Mouse (Mus musculus) heart, postnatal 0 days (tissue): ENCODE measurements around the gene Hjurp. TPM values are rescaled to one million over a fixed set of nuclear protein-coding genes. Genes with fewer than 3 reads are reported as not detected.

ENCODE experiments used
- ATAC-seq: fragments of 200-750 bp; cut with Nextera tagmentation; 2 replicates; pipeline ENCODE4 v1.8.0; 2017; ENCODE audit warnings: low read depth, moderate number of reproducible peaks, moderate library complexity; ENCODE audit not compliant: insufficient read depth
- DNase-seq: peaks from one replicate; pipeline ENCODE4 v3.0.0-alpha.2; 2016; ENCODE audit warnings: low spot score
- H3K27ac ChIP-seq: fragments of 300-500 bp; sonication (generic); 2 replicates; pipeline ENCODE4 v1.5.1; 2014; ENCODE audit warnings: low read depth, mild to moderate bottlenecking
- H3K27me3 ChIP-seq: fragments of 300-500 bp; sonication (generic); 2 replicates; pipeline ENCODE4 v1.6.1; 2014; ENCODE audit warnings: low read length, mixed read lengths; ENCODE audit not compliant: control insufficient read depth, insufficient read depth
- H3K36me3 ChIP-seq: fragments of 300-500 bp; sonication (generic); replicated peaks from 2 replicates; pipeline ENCODE4 v1.6.1; 2014; ENCODE audit warnings: low read length, mixed read lengths; ENCODE audit not compliant: control insufficient read depth, insufficient read depth
- H3K4me1 ChIP-seq: fragments of 300-500 bp; sonication (generic); 2 replicates; pipeline ENCODE4 v1.6.1; 2014; ENCODE audit warnings: antibody characterized with exemption; ENCODE audit not compliant: control insufficient read depth, insufficient read depth
- H3K4me2 ChIP-seq: fragments of 300-500 bp; sonication (generic); 2 replicates; pipeline ENCODE4 v1.6.1; 2014; ENCODE audit warnings: low read depth, mild to moderate bottlenecking, low read length, moderate library complexity
- H3K4me3 ChIP-seq: fragments of 300-500 bp; sonication (generic); 2 replicates; pipeline ENCODE4 v1.5.1; 2014; ENCODE audit warnings: low read depth, low read length
- H3K9ac ChIP-seq: fragments of 300-500 bp; sonication (generic); replicated peaks from 2 replicates; pipeline ENCODE4 v1.6.1; 2014; ENCODE audit warnings: low read depth, low read length, mixed read lengths
- H3K9me3 ChIP-seq: fragments of 300-500 bp; sonication (generic); replicated peaks from 2 replicates; pipeline ENCODE4 v1.6.1; 2016; ENCODE audit warnings: low read length; ENCODE audit not compliant: control insufficient read depth
- CTCF ChIP-seq: IDR thresholded peaks from 2 replicates; pipeline ENCODE4 v1.5.1; 2016; ENCODE audit warnings: antibody characterized with exemption, control low read depth, low read depth
- EP300 ChIP-seq: IDR thresholded peaks from 2 replicates; pipeline ENCODE4 v1.6.1; 2016; ENCODE audit warnings: antibody characterized with exemption, low read depth
- WGBS: fragments of 180-500 bp; shearing (Covaris S2); extraction: QIAGEN DNeasy Blood & Tissue Kit; methylation state at CpG from one replicate; pipeline ENCODE4 v1.1.7; 2014; 5-methylcytosine and 5-hydroxymethylcytosine counted together
- polyA plus RNA-seq: library from polyadenylated mRNA; unstranded; fragments of >200 nt; fragmentation: Nextera tagmentation; extraction: Ambion mirVana; gene quantifications from 2 replicates; pipeline ENCODE4 v1.2.1, GENCODE M21; 2015
- total RNA-seq: library from RNA; depleted of rRNA; stranded (reverse); fragments of >200 nt; gene quantifications from 2 replicates; pipeline ENCODE4 v1.2.3, GENCODE M21; 2014; ENCODE audit warnings: low replicate concordance

Gene Hjurp
- total and polyA plus RNA-seq, 2 experiments from 2014 or later = 28.0 to 95.2 TPM

- H3K27ac ChIP-seq = no peak overlapping the region
- peaks cover 9% of the 10 kb centered on the region for H3K36me3 ChIP-seq
- DNase-seq = no peak
- WGBS = 64% methylated on average over 15 of the region's 15 CpGs
- H3K9me3 ChIP-seq = 0 out of 2 replicates have a peak, but pooled peaks cover 10% of the 10 kb centered on the region
- H3K9ac ChIP-seq = no peak overlapping the region
- no peak overlapping the region for H3K4me3 ChIP-seq
- H3K27me3 ChIP-seq = no peaks in the 10 kb centered on the region
- no peak for ATAC-seq
- no peak overlapping the region for H3K4me2 ChIP-seq
- TF ChIP-seq EP300 (no peak), CTCF (no peak)
- peaks cover 21% of the 10 kb centered on the region for H3K4me1 ChIP-seq
Measured at GRCm38 (mm10) chr1:88280006-88280690, 2.7 kb upstream of the Hjurp start.

GRCm38 (mm10) chr1:88279111-88280005 is 1.9 kb upstream of the Hjurp start:
- Histone ChIP-seq H3K9me3 (0 out of 2 replicates have a peak, but pooled peaks cover 3% of the 10 kb centered on the region), H3K27me3 (no peaks in the 10 kb centered on the region), H3K27ac (no peak overlapping the region), H3K4me2 (no peak overlapping the region), H3K9ac (no peak overlapping the region), H3K36me3 (peaks cover 17% of the 10 kb centered on the region), H3K4me3 (no peak overlapping the region), H3K4me1 (peaks cover 26% of the 10 kb centered on the region)
- TF ChIP-seq CTCF = no peak
- TF ChIP-seq EP300 = no peak
- ATAC-seq = no peak
- WGBS = 46% methylated on average over 9 of the region's 9 CpGs
- DNase-seq = no peak

GRCm38 (mm10) chr1:88277818-88278511 is 532 bp upstream of the Hjurp start:
- Histone ChIP-seq H3K4me2 (peak overlapping the region; percentile 62), H3K9ac (peak overlapping the region; percentile 69), H3K4me3 (peak overlapping the region; percentile 57), H3K27ac (peak overlapping the region; percentile 8), H3K27me3 (no peaks in the 10 kb centered on the region), H3K36me3 (peaks cover 31% of the 10 kb centered on the region), H3K4me1 (peaks cover 26% of the 10 kb centered on the region), H3K9me3 (0 out of 2 replicates have a peak, but pooled peaks cover 2% of the 10 kb centered on the region)
- DNase-seq = no peak
- ATAC-seq = no peak
- no peak for TF ChIP-seq CTCF
- TF ChIP-seq EP300 = no peak
- whole genome bisulfite sequencing = 63% methylated on average over 18 of the region's 18 CpGs

- DNase-seq = no peak
- no peak; the same call in 1 of the 2 replicates for TF ChIP-seq CTCF
Measured at GRCm38 (mm10) chr1:88276524-88277097, 822 bp downstream of the Hjurp start.

More at GRCm38 (mm10) chr1:88276524-88277097, 822 bp downstream of the Hjurp start:
- Histone ChIP-seq H3K9me3 (no peaks in the 10 kb centered on the region), H3K9ac (peak overlapping the region; percentile 69), H3K27ac (peak overlapping the region; percentile 78), H3K4me2 (peak overlapping the region; percentile 62), H3K36me3 (peaks cover 44% of the 10 kb centered on the region), H3K4me1 (peaks cover 26% of the 10 kb centered on the region), H3K27me3 (no peaks in the 10 kb centered on the region), H3K4me3 (peak overlapping the region; percentile 57)
- WGBS = 16% methylated on average over 10 of the region's 10 CpGs
- 0 out of 2 replicates have a peak, but pooled peaks have one; percentile 1 for ATAC-seq
